Mouse (Mus musculus) heart, postnatal 0 days (tissue): ENCODE measurements around the gene Grik4. TPM values are rescaled to one million over a fixed set of nuclear protein-coding genes. Genes with fewer than 3 reads are reported as not detected.

Experiments used
- ATAC-seq: fragments of 200-750 bp; cut with Nextera tagmentation; 2 replicates; pipeline ENCODE4 v1.8.0; 2017; ENCODE audit warnings: low read depth, moderate number of reproducible peaks, moderate library complexity; ENCODE audit not compliant: insufficient read depth
- DNase-seq: peaks from one replicate; pipeline ENCODE4 v3.0.0-alpha.2; 2016; ENCODE audit warnings: low spot score
- H3K27ac ChIP-seq: fragments of 300-500 bp; sonication (generic); 2 replicates; pipeline ENCODE4 v1.5.1; 2014; ENCODE audit warnings: low read depth, mild to moderate bottlenecking
- H3K27me3 ChIP-seq: fragments of 300-500 bp; sonication (generic); 2 replicates; pipeline ENCODE4 v1.6.1; 2014; ENCODE audit warnings: low read length, mixed read lengths; ENCODE audit not compliant: control insufficient read depth, insufficient read depth
- H3K36me3 ChIP-seq: fragments of 300-500 bp; sonication (generic); replicated peaks from 2 replicates; pipeline ENCODE4 v1.6.1; 2014; ENCODE audit warnings: low read length, mixed read lengths; ENCODE audit not compliant: control insufficient read depth, insufficient read depth
- H3K4me1 ChIP-seq: fragments of 300-500 bp; sonication (generic); 2 replicates; pipeline ENCODE4 v1.6.1; 2014; ENCODE audit warnings: antibody characterized with exemption; ENCODE audit not compliant: control insufficient read depth, insufficient read depth
- H3K4me2 ChIP-seq: fragments of 300-500 bp; sonication (generic); 2 replicates; pipeline ENCODE4 v1.6.1; 2014; ENCODE audit warnings: low read depth, mild to moderate bottlenecking, low read length, moderate library complexity
- H3K4me3 ChIP-seq: fragments of 300-500 bp; sonication (generic); 2 replicates; pipeline ENCODE4 v1.5.1; 2014; ENCODE audit warnings: low read depth, low read length
- H3K9ac ChIP-seq: fragments of 300-500 bp; sonication (generic); replicated peaks from 2 replicates; pipeline ENCODE4 v1.6.1; 2014; ENCODE audit warnings: low read depth, low read length, mixed read lengths
- H3K9me3 ChIP-seq: fragments of 300-500 bp; sonication (generic); replicated peaks from 2 replicates; pipeline ENCODE4 v1.6.1; 2016; ENCODE audit warnings: low read length; ENCODE audit not compliant: control insufficient read depth
- CTCF ChIP-seq: IDR thresholded peaks from 2 replicates; pipeline ENCODE4 v1.5.1; 2016; ENCODE audit warnings: antibody characterized with exemption, control low read depth, low read depth
- EP300 ChIP-seq: IDR thresholded peaks from 2 replicates; pipeline ENCODE4 v1.6.1; 2016; ENCODE audit warnings: antibody characterized with exemption, low read depth
- WGBS: fragments of 180-500 bp; shearing (Covaris S2); extraction: QIAGEN DNeasy Blood & Tissue Kit; methylation state at CpG from one replicate; pipeline ENCODE4 v1.1.7; 2014; 5-methylcytosine and 5-hydroxymethylcytosine counted together
- polyA plus RNA-seq: library from polyadenylated mRNA; unstranded; fragments of >200 nt; fragmentation: Nextera tagmentation; extraction: Ambion mirVana; gene quantifications from 2 replicates; pipeline ENCODE4 v1.2.1, GENCODE M21; 2015
- total RNA-seq: library from RNA; depleted of rRNA; stranded (reverse); fragments of >200 nt; gene quantifications from 2 replicates; pipeline ENCODE4 v1.2.3, GENCODE M21; 2014; ENCODE audit warnings: low replicate concordance

Gene Grik4
- total and polyA plus RNA-seq, 2 experiments from 2014 or later = 0.03 TPM; not detected in 1

DNA sequence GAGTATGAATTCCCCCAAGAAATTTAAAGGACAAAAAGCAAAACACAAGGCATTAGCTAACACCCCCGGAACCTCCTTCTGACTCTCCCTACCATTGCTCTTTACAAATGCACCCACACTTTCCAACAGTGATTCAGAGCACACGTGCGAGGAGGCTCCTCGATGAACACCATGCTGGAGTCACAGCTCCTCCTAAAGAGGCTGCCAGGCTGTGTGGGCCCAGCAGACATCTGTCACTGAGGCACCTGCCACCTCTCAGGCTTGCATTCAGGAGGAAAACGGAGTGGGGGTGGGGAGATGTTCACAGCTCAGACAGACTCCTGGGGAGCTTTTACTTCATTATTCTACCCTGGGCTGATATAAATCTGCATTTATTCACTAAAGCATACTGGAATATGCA is 301.5 kb downstream of the Grik4 start:
- 50% methylated on average over 5 of the region's 5 CpGs for WGBS
- TF ChIP-seq CTCF = no peak
- no peak for TF ChIP-seq EP300
- H3K27me3 ChIP-seq = no peaks in the 10 kb centered on the region
- H3K4me2 ChIP-seq = no peak overlapping the region
- ATAC-seq (no peak), DNase-seq (no peak)
- no peaks in the 10 kb centered on the region for H3K9me3 ChIP-seq
- H3K4me1 ChIP-seq = no peaks in the 10 kb centered on the region
- H3K9ac ChIP-seq = no peak overlapping the region
- H3K36me3 ChIP-seq = no peaks in the 10 kb centered on the region
- H3K4me3 ChIP-seq = no peak overlapping the region
- no peak overlapping the region for H3K27ac ChIP-seq

DNA sequence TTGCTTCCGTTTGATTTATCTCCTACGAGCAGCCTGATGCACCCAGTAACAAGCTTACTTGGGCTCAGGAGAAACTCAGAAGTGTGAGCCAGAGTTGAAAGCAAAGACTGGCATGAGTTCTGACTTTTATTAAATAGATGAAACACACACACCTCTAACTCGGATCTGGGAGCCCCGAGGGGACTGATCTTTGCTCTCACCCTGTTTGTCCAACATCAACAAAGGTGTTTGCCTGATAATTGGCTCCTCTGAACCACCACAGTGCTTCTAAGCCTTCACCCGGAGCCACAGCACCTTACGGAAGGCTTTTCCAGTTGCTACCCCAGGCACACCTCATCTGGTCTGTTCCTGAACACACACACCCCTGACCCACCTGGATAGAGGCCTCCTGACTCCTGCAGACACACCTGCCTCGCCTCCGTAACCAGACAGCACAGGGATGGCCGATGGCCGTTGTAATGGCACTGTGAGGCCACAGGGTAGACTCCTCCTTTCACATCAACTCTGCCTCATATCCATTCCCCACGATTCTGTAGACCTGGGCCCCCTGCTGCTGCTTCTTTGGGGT is 302.7 kb downstream of the Grik4 start:
- no peak for ATAC-seq
- H3K36me3 ChIP-seq = no peaks in the 10 kb centered on the region
- no peak overlapping the region for H3K27ac ChIP-seq
- TF ChIP-seq CTCF (no peak), EP300 (no peak)
- H3K27me3 ChIP-seq = no peaks in the 10 kb centered on the region
- 68% methylated on average over 11 of the region's 11 CpGs for WGBS
- no peak for DNase-seq
- no peaks in the 10 kb centered on the region for H3K4me1 ChIP-seq
- no peaks in the 10 kb centered on the region for H3K9me3 ChIP-seq
- H3K9ac ChIP-seq = no peak overlapping the region
- H3K4me3 ChIP-seq = no peak overlapping the region
- no peak overlapping the region for H3K4me2 ChIP-seq

DNA sequence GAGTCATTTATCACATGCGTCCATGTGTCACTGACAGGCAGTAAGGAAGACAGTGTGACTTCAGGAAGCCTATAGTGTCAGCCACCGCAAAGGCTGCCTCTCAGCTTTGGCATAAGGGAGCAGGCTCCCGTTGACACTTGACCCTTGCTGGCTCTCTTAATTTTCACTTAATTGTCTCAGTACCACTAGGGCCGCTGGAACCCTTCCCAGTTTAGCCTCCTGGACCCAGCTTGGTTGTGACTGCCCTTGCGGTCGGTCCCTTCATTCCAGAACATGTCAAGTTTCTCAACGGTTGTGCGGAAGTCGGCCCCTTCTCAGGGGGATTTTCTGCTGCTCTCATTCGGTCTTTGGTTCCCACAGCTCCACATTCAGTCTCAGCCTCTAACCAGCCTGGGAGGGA is 307.8 kb downstream of the Grik4 start:
- Histone ChIP-seq H3K27me3 (0 out of 2 replicates have a peak, but pooled peaks cover 3% of the 10 kb centered on the region), H3K36me3 (no peaks in the 10 kb centered on the region), H3K4me3 (no peak overlapping the region), H3K4me2 (no peak overlapping the region), H3K9ac (no peak overlapping the region), H3K4me1 (no peaks in the 10 kb centered on the region), H3K9me3 (no peaks in the 10 kb centered on the region), H3K27ac (no peak overlapping the region)
- no peak for ATAC-seq
- TF ChIP-seq EP300 (no peak), CTCF (no peak)
- WGBS = 57% methylated on average over 10 of the region's 10 CpGs
- no peak for DNase-seq

DNA sequence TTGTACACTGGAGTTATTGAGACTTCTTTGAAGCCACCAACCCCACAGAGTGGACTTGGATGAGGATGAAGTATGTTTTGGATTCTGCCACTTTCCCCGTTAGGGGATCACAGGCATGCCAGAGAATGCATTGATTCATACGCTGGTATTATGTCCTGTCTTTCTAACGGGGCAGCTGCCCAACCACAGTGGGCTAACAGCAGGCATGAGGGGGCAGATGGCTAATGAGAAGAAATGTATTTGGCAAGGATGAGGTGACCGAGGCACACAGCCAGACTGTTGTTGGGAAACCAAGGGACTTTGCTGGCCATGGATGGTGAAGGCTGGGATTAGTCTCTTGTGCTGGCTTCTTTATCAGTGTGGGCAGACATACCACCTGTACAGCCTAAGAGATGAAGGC is 312.8 kb downstream of the Grik4 start:
- Histone ChIP-seq H3K27ac (no peak overlapping the region), H3K4me3 (no peak overlapping the region), H3K9ac (no peak overlapping the region), H3K27me3 (0 out of 2 replicates have a peak, but pooled peaks cover 3% of the 10 kb centered on the region), H3K9me3 (no peaks in the 10 kb centered on the region), H3K36me3 (no peaks in the 10 kb centered on the region), H3K4me1 (no peaks in the 10 kb centered on the region), H3K4me2 (no peak overlapping the region)
- TF ChIP-seq CTCF (no peak), EP300 (no peak)
- DNase-seq = no peak
- 82% methylated on average over 4 of the region's 4 CpGs for WGBS
- no peak for ATAC-seq

DNA sequence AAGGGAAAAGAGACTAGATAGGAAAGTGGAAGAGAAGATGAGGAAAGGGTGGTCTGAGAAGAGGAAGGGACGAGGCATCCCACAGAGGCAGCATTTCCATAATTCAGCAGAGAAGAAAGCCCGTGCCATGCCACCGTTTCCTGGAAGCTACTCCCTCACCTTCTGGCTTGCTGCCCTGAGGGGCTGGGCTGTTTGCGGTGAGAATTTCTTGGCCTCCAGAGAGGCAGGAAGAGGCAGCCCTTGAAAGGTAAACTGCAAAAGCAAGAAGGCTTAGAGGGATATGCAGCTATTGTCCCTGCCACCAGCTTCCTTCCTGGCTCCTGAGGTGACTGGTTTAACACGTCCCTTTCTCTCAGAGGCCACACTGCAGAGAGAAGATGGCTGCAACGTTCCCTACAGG is 316.7 kb downstream of the Grik4 start:
- Histone ChIP-seq H3K9ac (no peak overlapping the region), H3K36me3 (no peaks in the 10 kb centered on the region), H3K4me2 (no peak overlapping the region), H3K4me1 (no peaks in the 10 kb centered on the region), H3K27ac (no peak overlapping the region), H3K4me3 (no peak overlapping the region), H3K9me3 (no peaks in the 10 kb centered on the region), H3K27me3 (no peaks in the 10 kb centered on the region; the same call in 1 of the 2 replicates)
- DNase-seq = no peak
- WGBS = 8% methylated on average over 6 of the region's 6 CpGs
- TF ChIP-seq EP300 = no peak
- TF ChIP-seq CTCF = no peak
- no peak for ATAC-seq

DNA sequence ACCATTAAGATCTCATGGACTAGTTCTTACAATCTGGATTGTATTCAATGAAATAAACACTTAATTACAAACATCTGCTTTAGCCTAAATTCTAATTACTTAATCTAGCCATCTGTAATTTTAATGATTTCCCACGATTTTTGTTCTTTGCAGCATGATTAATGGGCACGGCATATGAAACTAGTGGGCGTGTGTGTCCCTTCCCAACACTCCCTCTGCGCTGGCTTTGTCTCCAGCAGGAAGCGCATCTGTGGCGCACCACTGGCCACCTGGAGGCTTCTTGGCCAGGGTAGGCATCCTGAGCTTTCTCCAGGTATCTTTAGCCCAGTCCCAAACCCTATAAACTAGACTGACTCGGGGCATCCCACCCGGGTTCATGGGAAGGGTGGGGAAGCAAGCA is 317.1 kb downstream of the Grik4 start:
- Histone ChIP-seq H3K27ac (no peak overlapping the region), H3K4me2 (no peak overlapping the region), H3K36me3 (no peaks in the 10 kb centered on the region), H3K9ac (no peak overlapping the region), H3K4me3 (no peak overlapping the region), H3K4me1 (no peaks in the 10 kb centered on the region), H3K27me3 (no peaks in the 10 kb centered on the region; the same call in 1 of the 2 replicates), H3K9me3 (no peaks in the 10 kb centered on the region)
- DNase-seq (no peak), ATAC-seq (no peak)
- no peak for TF ChIP-seq EP300
- TF ChIP-seq CTCF = no peak
- WGBS = 54% methylated on average over 8 of the region's 8 CpGs
